Mouse (Mus musculus): ENCODE measurements around the gene Opn4.
A peak's percentile ranks its signal among the peaks of the same experiment; 100 is the strongest.

Gene Opn4

GRCm38 (mm10) chr14:34590743-34591675 is 8.9 kb downstream of the Opn4 start:
- no peak for DNase-seq

GRCm38 (mm10) chr14:34590017-34590570 is 9.8 kb downstream of the Opn4 start:
- no peak for DNase-seq

- no peak for DNase-seq
These were observed 10.7 kb downstream of the Opn4 start for GRCm38 (mm10) chr14:34589185-34589713.

GRCm38 (mm10) chr14:34588498-34588897 is 11.4 kb downstream of the Opn4 start, which contains the start of gene Ldb3:
Ldb3 (minus strand) TSS chr14:34588682.
- no peak for DNase-seq

- DNase-seq = no peak
These were observed 11.9 kb downstream of the Opn4 start for GRCm38 (mm10) chr14:34588005-34588404.

GRCm38 (mm10) chr14:34586871-34587270 is 13.1 kb downstream of the Opn4 start:
- no peak for DNase-seq

- no peak for DNase-seq
These were observed 14.4 kb downstream of the Opn4 start for GRCm38 (mm10) chr14:34585358-34586105.

- no peak for DNase-seq
These were observed 17.1 kb downstream of the Opn4 start for GRCm38 (mm10) chr14:34582740-34583427.

- no peak for DNase-seq
These were observed 23.1 kb downstream of the Opn4 start for GRCm38 (mm10) chr14:34576858-34577257.

GRCm38 (mm10) chr14:34574068-34574467 is 25.9 kb downstream of the Opn4 start:
- DNase-seq = no peak

GRCm38 (mm10) chr14:34573348-34573913 is 26.5 kb downstream of the Opn4 start:
- DNase-seq = no peak

GRCm38 (mm10) chr14:34571610-34572387 is 28.1 kb downstream of the Opn4 start:
- no peak for DNase-seq

GRCm38 (mm10) chr14:34570903-34571302 is 29.0 kb downstream of the Opn4 start:
- DNase-seq = no peak

- DNase-seq = peak in 1 of 2 experiments; percentile 66
These were observed 29.6 kb downstream of the Opn4 start for GRCm38 (mm10) chr14:34570294-34570693.

- DNase-seq = no peak
These were observed 30.3 kb downstream of the Opn4 start for GRCm38 (mm10) chr14:34569534-34570194.

- no peak for DNase-seq
These were observed 31.3 kb downstream of the Opn4 start for GRCm38 (mm10) chr14:34568626-34569025.

GRCm38 (mm10) chr14:34567697-34568096 is 32.2 kb downstream of the Opn4 start:
- DNase-seq = no peak

GRCm38 (mm10) chr14:34566530-34566929 is 33.4 kb downstream of the Opn4 start:
- no peak for DNase-seq

GRCm38 (mm10) chr14:34565711-34566110 is 34.2 kb downstream of the Opn4 start:
- DNase-seq = no peak

GRCm38 (mm10) chr14:34564646-34565045 is 35.3 kb downstream of the Opn4 start:
- no peak for DNase-seq

GRCm38 (mm10) chr14:34562393-34562792 is 37.5 kb downstream of the Opn4 start:
- DNase-seq = no peak

Data from spleen, adult 18-20 months (tissue).